Comparison of ENCODE assay signal across 8 mouse cellular contexts in the genomic region with DNA sequence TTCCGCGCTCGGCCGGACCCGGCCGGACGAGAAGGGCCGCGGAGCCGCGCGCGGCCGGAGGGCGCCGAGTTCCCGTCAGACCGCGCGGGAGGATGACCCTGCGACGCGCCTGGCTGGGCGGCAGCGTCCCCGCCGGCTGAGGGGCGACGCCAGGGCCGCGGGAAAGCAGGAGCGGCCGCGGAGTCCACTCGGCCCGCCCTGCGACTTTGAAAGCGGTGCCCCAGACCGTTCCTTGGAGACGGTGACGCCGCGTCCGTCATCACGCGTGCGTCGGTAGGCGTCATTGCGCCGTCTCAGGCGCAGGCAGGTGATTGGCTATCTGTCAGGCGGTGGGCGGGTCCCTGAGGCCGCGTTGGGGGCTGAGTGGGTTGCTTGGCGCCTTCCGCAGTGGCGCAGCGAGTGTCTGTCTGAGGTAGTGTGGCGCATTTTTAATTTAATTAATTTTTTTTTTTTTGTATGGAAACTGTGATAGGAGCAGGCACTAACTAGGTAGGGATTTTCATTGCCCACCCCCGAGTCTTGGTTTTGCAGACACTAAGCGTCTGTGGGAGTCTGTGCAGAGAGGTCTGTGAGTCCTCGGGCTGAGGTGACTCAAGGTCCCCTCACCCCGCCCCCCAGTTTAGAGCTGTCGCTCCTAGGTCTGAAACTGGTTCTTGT. TPM values are rescaled to one million over a fixed set of nuclear protein-coding genes. Genes with fewer than 3 reads are reported as not detected.
DNase-seq lines count a peak whose midpoint lies in the region; ATAC-seq and TF ChIP-seq lines count a peak whose summit lies in the region.

Gene Sclt1 (minus strand): TSS at position 237 of the 657 bp plus-strand sequence.
Gene D3Ertd751e (plus strand): TSS at position 334 of the 657 bp plus-strand sequence.

- DNase-seq in c-Kit-positive CD71-positive TER-119-positive erythroid progenitor cells, embryonic 14.5 days (ENCODE audit: low spot score): peak; percentile 93
- peak; percentile 96 for DNase-seq in heart, postnatal 0 days (ENCODE audit: low spot score)
- peak; percentile 98 for DNase-seq in kidney, postnatal 4 days

- H3K36me3 ChIP-seq in E14TG2a.4 (ENCODE audit: insufficient read depth, low read length): no peaks in the 10 kb centered on the region
- 0 out of 2 replicates have a peak, but pooled peaks cover 4% of the 10 kb centered on the region for H3K36me3 ChIP-seq in forebrain, embryonic 12.5 days (replicated peaks)
- no peaks in the 10 kb centered on the region for H3K36me3 ChIP-seq in heart, postnatal 0 days (replicated peaks; ENCODE audit: control insufficient read depth, insufficient read depth, low read length)
- no peaks in the 10 kb centered on the region for H3K36me3 ChIP-seq in liver, embryonic 16.5 days (ENCODE audit: control insufficient read depth, insufficient read depth)
- H3K36me3 ChIP-seq in neural tube, embryonic 13.5 days: no peaks in the 10 kb centered on the region
- no peaks in the 10 kb centered on the region for H3K36me3 ChIP-seq in testis, adult 2 months (ENCODE audit: control insufficient read depth, insufficient read depth, low read length)

- H3K27ac ChIP-seq in forebrain, embryonic 12.5 days: peak within 1 kb of the TSS; percentile 97
- H3K27ac ChIP-seq in heart, postnatal 0 days (ENCODE audit: low read depth): peak within 1 kb of the TSS; percentile 92
- peak within 1 kb of the TSS; percentile 88 for H3K27ac ChIP-seq in liver, embryonic 16.5 days (ENCODE audit: low read length)
- H3K27ac ChIP-seq in neural tube, embryonic 13.5 days (replicated peaks): peak within 1 kb of the TSS; percentile 95
- H3K27ac ChIP-seq in testis, adult 2 months (ENCODE audit: control insufficient read depth, insufficient read depth, low read depth, low read length): peak within 1 kb of the TSS; percentile 100

- no peak for TF ChIP-seq EP300 in heart, postnatal 0 days (IDR thresholded peaks at IDR 0.05; ENCODE audit: low read depth)

- H3K4me1 ChIP-seq in E14TG2a.4 (replicated peaks; ENCODE audit: low read depth, low read length): peaks cover 9% of the 10 kb centered on the region
- H3K4me1 ChIP-seq in forebrain, embryonic 12.5 days: peaks cover 20% of the 10 kb centered on the region
- peaks cover 9% of the 10 kb centered on the region for H3K4me1 ChIP-seq in heart, postnatal 0 days (ENCODE audit: control insufficient read depth, insufficient read depth)
- peaks cover 4% of the 10 kb centered on the region for H3K4me1 ChIP-seq in liver, embryonic 16.5 days (ENCODE audit: control insufficient read depth, low read depth, low read length)
- H3K4me1 ChIP-seq in neural tube, embryonic 13.5 days (replicated peaks): peaks cover 25% of the 10 kb centered on the region
- H3K4me1 ChIP-seq in testis, adult 2 months (ENCODE audit: control insufficient read depth, insufficient read depth, low read length): no peaks in the 10 kb centered on the region; the same call in 1 of the 2 replicates

- peak within 1 kb of the TSS; percentile 88 for H3K4me3 ChIP-seq in E14TG2a.4 (replicated peaks; ENCODE audit: low read length)
- H3K4me3 ChIP-seq in forebrain, embryonic 12.5 days (replicated peaks): peak within 1 kb of the TSS; percentile 82
- H3K4me3 ChIP-seq in heart, postnatal 0 days (ENCODE audit: low read depth, low read length): peak within 1 kb of the TSS; percentile 92
- peak within 1 kb of the TSS; percentile 92 for H3K4me3 ChIP-seq in liver, embryonic 16.5 days (ENCODE audit: low read depth, low read length)
- H3K4me3 ChIP-seq in neural tube, embryonic 13.5 days: peak within 1 kb of the TSS; percentile 83
- H3K4me3 ChIP-seq in testis, adult 2 months (ENCODE audit: control insufficient read depth, low read depth, low read length): peak within 1 kb of the TSS; percentile 100

- no peaks in the 10 kb centered on the region for H3K27me3 ChIP-seq in E14TG2a.4 (ENCODE audit: insufficient read depth, low read length)
- H3K27me3 ChIP-seq in forebrain, embryonic 12.5 days: no peaks in the 10 kb centered on the region
- H3K27me3 ChIP-seq in heart, postnatal 0 days (ENCODE audit: control insufficient read depth, insufficient read depth, low read length): no peaks in the 10 kb centered on the region
- no peaks in the 10 kb centered on the region for H3K27me3 ChIP-seq in liver, embryonic 16.5 days (ENCODE audit: control insufficient read depth, insufficient read depth, low read depth, low read length)
- no peaks in the 10 kb centered on the region for H3K27me3 ChIP-seq in neural tube, embryonic 13.5 days
- no peaks in the 10 kb centered on the region for H3K27me3 ChIP-seq in testis, adult 2 months (ENCODE audit: control insufficient read depth, insufficient read depth, low read length)

- peak; percentile 96 for TF ChIP-seq POLR2A in testis, adult 2 months (IDR thresholded peaks at IDR 0.05; ENCODE audit: control insufficient read depth, low read depth, low read length)

- H3K9ac ChIP-seq in forebrain, embryonic 12.5 days: peak within 1 kb of the TSS; percentile 79
- peak within 1 kb of the TSS; percentile 91 for H3K9ac ChIP-seq in heart, postnatal 0 days (replicated peaks; ENCODE audit: low read depth, low read length)
- peak within 1 kb of the TSS; percentile 91 for H3K9ac ChIP-seq in liver, embryonic 16.5 days (ENCODE audit: low read depth, low read length)
- H3K9ac ChIP-seq in neural tube, embryonic 13.5 days: peak within 1 kb of the TSS; percentile 92

- H3K4me2 ChIP-seq in forebrain, embryonic 12.5 days: peak within 1 kb of the TSS; percentile 65
- peak within 1 kb of the TSS; percentile 83 for H3K4me2 ChIP-seq in heart, postnatal 0 days (ENCODE audit: low read depth, low read length)
- H3K4me2 ChIP-seq in liver, embryonic 16.5 days (ENCODE audit: low read depth, low read length): peak within 1 kb of the TSS; percentile 92
- peak within 1 kb of the TSS; percentile 78 for H3K4me2 ChIP-seq in neural tube, embryonic 13.5 days

- TF ChIP-seq CTCF in E14TG2a.4 (conservative IDR thresholded peaks at IDR 0.05; ENCODE audit: low read length): no peak
- no peak for TF ChIP-seq CTCF in heart, postnatal 0 days (IDR thresholded peaks at IDR 0.05; ENCODE audit: low read depth)
- 0 out of 2 replicates have a peak, but pooled peaks have one; percentile 4 for TF ChIP-seq CTCF in testis, adult 2 months (IDR thresholded peaks at IDR 0.05; ENCODE audit: control insufficient read depth, insufficient read depth, insufficient replicate concordance, low read depth, low read length)

- WGBS in forebrain, embryonic 12.5 days: under 1% methylated on average over 53 of the region's 66 CpGs
- WGBS in heart, postnatal 0 days: under 1% methylated on average over 60 of the region's 66 CpGs
- under 1% methylated on average over 66 of the region's 66 CpGs for WGBS in liver, embryonic 16.5 days (ENCODE audit: insufficient replicate concordance)
- under 1% methylated on average over 66 of the region's 66 CpGs for WGBS in neural tube, embryonic 13.5 days

- ATAC-seq in forebrain, embryonic 12.5 days (ENCODE audit: low FRiP score): peak; percentile 100
- peak; percentile 99 for ATAC-seq in heart, postnatal 0 days (ENCODE audit: insufficient read depth, low read depth)
- peak; percentile 100 for ATAC-seq in liver, embryonic 16.5 days (ENCODE audit: low read depth)
- ATAC-seq in neural tube, embryonic 13.5 days (ENCODE audit: low read depth): peak; percentile 99

- H3K9me3 ChIP-seq in E14TG2a.4 (ENCODE audit: low read length): no peaks in the 10 kb centered on the region
- H3K9me3 ChIP-seq in forebrain, embryonic 12.5 days: no peaks in the 10 kb centered on the region
- H3K9me3 ChIP-seq in heart, postnatal 0 days (replicated peaks; ENCODE audit: control insufficient read depth, low read length): no peaks in the 10 kb centered on the region
- H3K9me3 ChIP-seq in liver, embryonic 16.5 days (replicated peaks; ENCODE audit: control insufficient read depth, low read length): no peaks in the 10 kb centered on the region
- H3K9me3 ChIP-seq in neural tube, embryonic 13.5 days: no peaks in the 10 kb centered on the region

RNA-seq across cellular contexts. Expression of gene Sclt1, which starts in this region (rescaled TPM):
- polyA plus RNA-seq in forebrain, embryonic 12.5 days (2016; fragmentation: Nextera tagmentation; extraction: Ambion mirVana): 24.5 and 31.7 TPM in 2 replicates
- 3.5 and 4.1 TPM in 2 replicates for total RNA-seq in heart, postnatal 0 days (2014; rRNA removed; ENCODE audit: low replicate concordance)
- 6.4 and 6.9 TPM in 2 replicates for polyA plus RNA-seq in heart, postnatal 0 days (2015; fragmentation: Nextera tagmentation; extraction: Ambion mirVana)
- 4.1 and 4.2 TPM in 2 replicates for polyA plus RNA-seq in liver, embryonic 16.5 days (2015; fragmentation: Nextera tagmentation; extraction: Ambion mirVana)
- 21.4 and 22.5 TPM in 2 replicates for polyA plus RNA-seq in neural tube, embryonic 13.5 days (2015; fragmentation: Nextera tagmentation; extraction: Ambion mirVana)
- 50.1 and 57.8 TPM in 2 replicates for polyA plus RNA-seq in testis, adult 2 months (2012; rRNA removed)

RNA-seq across cellular contexts. Expression of gene D3Ertd751e, which starts in this region (rescaled TPM):
- 20.2 and 20.3 TPM in 2 replicates for polyA plus RNA-seq in forebrain, embryonic 12.5 days (2016; fragmentation: Nextera tagmentation; extraction: Ambion mirVana)
- 3.3 and 8.7 TPM in 2 replicates for total RNA-seq in heart, postnatal 0 days (2014; rRNA removed; ENCODE audit: low replicate concordance)
- 18.4 and 18.7 TPM in 2 replicates for polyA plus RNA-seq in heart, postnatal 0 days (2015; fragmentation: Nextera tagmentation; extraction: Ambion mirVana)
- polyA plus RNA-seq in liver, embryonic 16.5 days (2015; fragmentation: Nextera tagmentation; extraction: Ambion mirVana): 4.5 and 5.7 TPM in 2 replicates
- polyA plus RNA-seq in neural tube, embryonic 13.5 days (2015; fragmentation: Nextera tagmentation; extraction: Ambion mirVana): 11.5 and 12.5 TPM in 2 replicates
- 2.9 TPM in 2 replicates for polyA plus RNA-seq in testis, adult 2 months (2012; rRNA removed)

Comparison
In these comparisons a context has a peak if more than half of its experiments do, and no peak if none do; other contexts are left out.
1. Peak in every context shown above with its lines: DNase-seq, ATAC-seq, H3K4me3 ChIP-seq and H3K27ac ChIP-seq.